Mouse (Mus musculus) layer of hippocampus, postnatal 36 days (tissue): ENCODE data around the gene Wdr19. TPM values are rescaled to one million over a fixed set of nuclear protein-coding genes. Genes with fewer than 3 reads are reported as not detected.

Experiments used
- DNase-seq, 2 experiments: peaks; one replicate each; pipeline ENCODE4 v3.0.0; 2022
- total RNA-seq, 2 experiments: library from RNA; stranded (reverse); gene quantifications; 2 replicates each; pipeline ENCODE4 v1.2.3; 2021

Gene Wdr19
- total RNA-seq = 10 to 100 TPM; 19.4 to 21.2 TPM

- DNase-seq = peak; percentile 98 to 99
Observed at GRCm38 (mm10) chr5:65199346-65200128, at the start of gene Wdr19. Gene Wdr19, plus strand, starts transcription at chr5:65199696.

- DNase-seq = no peak
Observed at GRCm38 (mm10) chr5:65149706-65150105, 49.8 kb upstream of the Wdr19 start.

- no peak for DNase-seq
Observed at GRCm38 (mm10) chr5:65150376-65150955, 49.0 kb upstream of the Wdr19 start.

GRCm38 (mm10) chr5:65151276-65151675, 48.2 kb upstream of the Wdr19 start:
- DNase-seq = no peak

- DNase-seq = no peak
Observed at GRCm38 (mm10) chr5:65151767-65152166, 47.7 kb upstream of the Wdr19 start.

- no peak for DNase-seq
Observed at GRCm38 (mm10) chr5:65154287-65154686, 45.2 kb upstream of the Wdr19 start.

- no peak for DNase-seq
Observed at GRCm38 (mm10) chr5:65156853-65157252, 42.6 kb upstream of the Wdr19 start.

- DNase-seq = no peak
Observed at GRCm38 (mm10) chr5:65157412-65158381, 41.8 kb upstream of the Wdr19 start.

- no peak for DNase-seq
Observed at GRCm38 (mm10) chr5:65158696-65159305, 40.7 kb upstream of the Wdr19 start.

- no peak for DNase-seq
Observed at GRCm38 (mm10) chr5:65163001-65163400, 36.5 kb upstream of the Wdr19 start.

- no peak for DNase-seq
Observed at GRCm38 (mm10) chr5:65163489-65164092, 35.9 kb upstream of the Wdr19 start.

- no peak for DNase-seq
Observed at GRCm38 (mm10) chr5:65170206-65170605, 29.3 kb upstream of the Wdr19 start.

GRCm38 (mm10) chr5:65175035-65175917, 24.2 kb upstream of the Wdr19 start:
- peak; percentile 64 to 65 for DNase-seq

- DNase-seq = no peak
Observed at GRCm38 (mm10) chr5:65175918-65176484, 23.5 kb upstream of the Wdr19 start.

- DNase-seq = no peak
Observed at GRCm38 (mm10) chr5:65177026-65177514, 22.4 kb upstream of the Wdr19 start.

GRCm38 (mm10) chr5:65178477-65178876, 21.0 kb upstream of the Wdr19 start:
- no peak for DNase-seq

- no peak for DNase-seq
Observed at GRCm38 (mm10) chr5:65181160-65181793, 18.2 kb upstream of the Wdr19 start.

GRCm38 (mm10) chr5:65181794-65182169, 17.7 kb upstream of the Wdr19 start:
- no peak for DNase-seq

- DNase-seq = no peak
Observed at GRCm38 (mm10) chr5:65182268-65182667, 17.2 kb upstream of the Wdr19 start.

- no peak for DNase-seq
Observed at GRCm38 (mm10) chr5:65191601-65192000, 7.9 kb upstream of the Wdr19 start.
